Mouse (Mus musculus) heart, adult 10 weeks (tissue): ENCODE measurements around the gene Ssh3. TPM values are rescaled to one million over a fixed set of nuclear protein-coding genes. Genes with fewer than 3 reads are reported as not detected.

Source experiments
- polyA plus RNA-seq: library from polyadenylated mRNA; stranded (reverse); fragments of 350-450 nt; fragmentation: Illumina TruSeq; extraction: RNeasy Lipid Tissue Mini Kit (QIAGEN cat#74804); gene quantifications from one replicate; pipeline ENCODE4 v1.2.3, GENCODE M21; 2014; ENCODE audit warnings: low read depth, low replicate concordance

Gene Ssh3
- 11.7 TPM for polyA plus RNA-seq

GRCm38 (mm10) chr19:4268566-4269361 lies at the start of gene Ssh3:
Gene Ssh3 (minus strand): TSS chr19:4269180.

GRCm38 (mm10) chr19:4306190-4306577 lies 37.2 kb upstream of the Ssh3 start, which contains the start of gene Grk2:
Gene Grk2 (minus strand): TSS chr19:4306222.

GRCm38 (mm10) chr19:4282898-4283553 lies 14.0 kb upstream of the Ssh3 start, which contains the start of gene Ankrd13d:
Gene Ankrd13d (minus strand): TSS chr19:4283137.

DNA sequence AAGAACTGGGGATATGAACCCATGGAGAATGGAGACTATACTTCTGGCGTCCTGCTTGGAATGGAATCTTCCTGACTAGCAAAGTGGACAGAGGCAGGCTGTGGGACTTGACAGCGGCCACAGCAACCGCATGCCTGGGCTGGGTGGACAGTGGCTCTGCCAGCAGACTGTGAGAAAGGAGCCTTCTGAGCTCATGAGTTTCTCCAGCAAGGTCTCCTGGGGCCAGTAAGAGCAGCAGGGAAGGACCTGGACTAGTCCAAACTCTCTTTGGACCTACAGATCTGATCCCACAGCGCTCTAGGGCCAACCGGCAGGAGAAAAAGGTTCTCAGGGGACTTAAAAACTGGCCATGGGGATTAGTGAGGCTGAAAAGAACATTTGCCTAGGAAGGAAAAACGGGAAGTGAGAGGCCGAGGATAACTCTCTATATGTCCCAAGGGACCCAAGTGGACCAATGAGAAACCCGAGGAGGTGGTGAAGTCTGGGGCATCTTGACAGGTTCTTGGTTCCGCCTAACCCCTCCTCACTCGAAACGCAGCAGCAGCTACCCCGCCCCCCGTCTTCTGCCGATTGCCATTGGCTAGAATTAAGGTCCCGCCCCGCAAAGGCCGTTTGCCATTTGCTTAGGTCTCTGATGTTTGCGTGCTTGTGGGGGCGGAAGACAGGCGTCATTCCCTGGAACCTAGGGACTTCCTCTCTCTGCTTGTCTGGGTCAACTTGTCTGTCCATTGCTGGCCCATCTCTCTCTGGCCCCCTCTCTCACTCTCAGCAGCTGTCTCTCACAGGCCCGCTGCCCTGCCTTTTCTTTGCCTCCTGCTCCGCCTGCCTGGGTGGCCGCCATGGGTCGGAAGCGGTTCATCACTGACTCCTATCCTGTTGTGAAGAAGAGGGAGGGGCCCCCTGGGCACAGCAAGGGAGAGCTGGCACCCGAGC lies 37.5 kb downstream of the Ssh3 start, which contains the start of gene Pold4:
Gene Pold4, plus strand, starts transcription at position 647 of the 933 bp plus-strand sequence.

GRCm38 (mm10) chr19:4214071-4214770 lies 54.8 kb downstream of the Ssh3 start, which contains the start of the genes Clcf1 and AC109138.7:
Gene Clcf1 (plus strand): TSS chr19:4214238.
Gene AC109138.7 (plus strand): TSS chr19:4214357.

Other genes starting within 250 kb of the Ssh3 start
- gene Gstp1, start 231.2 kb downstream of the Ssh3 start, polyA plus RNA-seq: 343 TPM
- gene Gstp2, start 223.2 kb downstream of the Ssh3 start, polyA plus RNA-seq: 33.1 TPM
- gene Gstp3, start 209.6 kb downstream of the Ssh3 start, polyA plus RNA-seq: not detected
- not detected for gene Cabp2, start 187.6 kb downstream of the Ssh3 start, polyA plus RNA-seq
- gene Cdk2ap2, start 172.0 kb downstream of the Ssh3 start, polyA plus RNA-seq: 40.5 TPM
- 21.9 TPM for gene Pitpnm1, start 169.2 kb downstream of the Ssh3 start, polyA plus RNA-seq
- gene Aip, start 143.3 kb downstream of the Ssh3 start, polyA plus RNA-seq: 71.4 TPM
- not detected for gene Gpr152, start 129.4 kb downstream of the Ssh3 start, polyA plus RNA-seq
- gene Cabp4, start 125.1 kb downstream of the Ssh3 start, polyA plus RNA-seq: not detected
- gene Coro1b, start 120.6 kb downstream of the Ssh3 start, polyA plus RNA-seq: 54.9 TPM
- gene Ptprcap, start 115.6 kb downstream of the Ssh3 start, polyA plus RNA-seq: 1.1 TPM
- 26.9 TPM for gene Rps6kb2, start 105.8 kb downstream of the Ssh3 start, polyA plus RNA-seq
- gene Carns1, start 93.7 kb downstream of the Ssh3 start, polyA plus RNA-seq: 49.6 TPM
- 22.6 TPM for gene Tbc1d10c, start 77.9 kb downstream of the Ssh3 start, polyA plus RNA-seq
- 318 TPM for gene Ppp1ca, start 77.1 kb downstream of the Ssh3 start, polyA plus RNA-seq
- 6.4 TPM for gene Rad9a, start 67.5 kb downstream of the Ssh3 start, polyA plus RNA-seq
- 3.0 TPM for gene Clcf1, start 54.9 kb downstream of the Ssh3 start, polyA plus RNA-seq
- gene AC109138.7, start 54.8 kb downstream of the Ssh3 start, polyA plus RNA-seq: not detected
- gene Pold4, start 37.3 kb downstream of the Ssh3 start, polyA plus RNA-seq: 21.7 TPM
- 0.97 TPM for gene Ankrd13d, start 14.0 kb upstream of the Ssh3 start, polyA plus RNA-seq
- 50.7 TPM for gene Grk2, start 37.0 kb upstream of the Ssh3 start, polyA plus RNA-seq
- 33.8 TPM for gene Kdm2a, start 129.1 kb upstream of the Ssh3 start, polyA plus RNA-seq
- 5.0 TPM for gene Rhod, start 170.3 kb upstream of the Ssh3 start, polyA plus RNA-seq
- gene Syt12, start 208.3 kb upstream of the Ssh3 start, polyA plus RNA-seq: 2.4 TPM
- 0.68 TPM for gene 2010003K11Rik, start 229.4 kb upstream of the Ssh3 start, polyA plus RNA-seq
- gene Pcx, start 241.3 kb upstream of the Ssh3 start, polyA plus RNA-seq: 28.5 TPM